Comparison of ENCODE assay signal across 18 mouse cellular contexts in the genomic region with DNA sequence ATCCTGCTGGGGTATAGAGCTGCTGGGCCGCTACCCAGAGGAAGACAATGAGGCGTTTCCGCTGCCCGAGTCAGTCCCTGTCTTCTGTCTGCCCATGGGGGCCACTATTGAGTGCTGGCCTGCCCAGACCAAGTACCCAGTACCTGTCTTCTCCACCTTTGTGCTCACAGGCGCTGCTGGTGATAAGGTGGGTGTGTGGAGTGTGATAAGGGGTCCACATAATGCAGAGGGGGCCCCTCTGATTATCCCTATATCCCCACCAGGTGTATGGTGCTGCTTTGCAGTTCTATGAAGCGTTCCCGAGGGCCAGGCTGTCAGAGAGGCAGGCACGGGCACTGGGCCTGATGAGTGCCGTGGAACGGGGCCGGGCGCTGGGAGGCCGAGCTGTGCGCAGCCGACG.
"Had no signal": no experiment of that assay in that cellular context is flagged by ENCODE, and none has a peak within 500 bp of the region (broad histone marks: within the 10 kb centered on the region; RNA-seq: fewer than 3 reads in every experiment).

No protein-coding gene starts in this region.

- H3K27ac ChIP-seq: midbrain, embryonic 10.5 days; midbrain, embryonic 12.5 days; neural tube, embryonic 13.5 days; neural tube, embryonic 15.5 days had no signal

- H3K4me3 ChIP-seq: midbrain, embryonic 10.5 days; midbrain, embryonic 12.5 days; myocyte; neural tube, embryonic 13.5 days; neural tube, embryonic 15.5 days had no signal

- DNase-seq: lung, adult 18-20 months; lung, embryonic 14.5 days; lung, postnatal 10 days; lung, postnatal 4 days; midbrain, embryonic 14.5 days; retina, postnatal 1 day; right cerebral cortex, adult 18-20 months; right cerebral cortex, postnatal 25 days; right cerebral cortex, postnatal 4 days; spleen, adult 18-20 months; thymus, adult 18-20 months; thymus, postnatal 14 days; thymus, postnatal 36 days had no signal

- H3K27me3 ChIP-seq: midbrain, embryonic 12.5 days; neural tube, embryonic 13.5 days; neural tube, embryonic 15.5 days had no signal
